Comparison of ENCODE assay signal across 9 mouse cellular contexts in genomic region chr2:120084593-120085361, GRCm38 (mm10). TPM values are rescaled to one million over a fixed set of nuclear protein-coding genes. Genes with fewer than 3 reads are reported as not detected.
DNase-seq lines count a peak whose midpoint lies in the region; ATAC-seq and TF ChIP-seq lines count a peak whose summit lies in the region.
"Had no signal": no experiment of that assay in that cellular context is flagged by ENCODE, and none has a peak within 500 bp of the region (broad histone marks: within the 10 kb centered on the region; RNA-seq: fewer than 3 reads in every experiment).

No protein-coding gene starts in this region.

- no peak for ATAC-seq in kidney, embryonic 15.5 days (replicated peaks; ENCODE audit: low FRiP score)
- ATAC-seq in liver, embryonic 14.5 days (ENCODE audit: insufficient read depth): no peak

- no peak for TF ChIP-seq EP300 in liver, embryonic 14.5 days (IDR thresholded peaks at IDR 0.05; ENCODE audit: low read depth)

- no peaks in the 10 kb centered on the region for H3K27me3 ChIP-seq in kidney, adult 2 months (replicated peaks; ENCODE audit: control insufficient read depth, insufficient read depth, low read length)
- H3K27me3 ChIP-seq in kidney, embryonic 15.5 days: 0 out of 2 replicates have a peak, but pooled peaks cover 2% of the 10 kb centered on the region
- peaks cover 16% of the 10 kb centered on the region; the same call in 1 of the 2 replicates for H3K27me3 ChIP-seq in heart, embryonic 10.5 days (ENCODE audit: insufficient read depth, poor library complexity, severe bottlenecking)
- H3K27me3 ChIP-seq in liver, embryonic 14.5 days (ENCODE audit: control insufficient read depth, insufficient read depth, low read length): no peaks in the 10 kb centered on the region
- H3K27me3 ChIP-seq: limb, embryonic 12.5 days had no signal

- no peaks in the 10 kb centered on the region for H3K36me3 ChIP-seq in kidney, adult 2 months (ENCODE audit: control insufficient read depth, insufficient read depth, low read length)
- 0 out of 2 replicates have a peak, but pooled peaks cover 2% of the 10 kb centered on the region for H3K36me3 ChIP-seq in kidney, embryonic 15.5 days
- H3K36me3 ChIP-seq in heart, embryonic 10.5 days: peaks cover 10% of the 10 kb centered on the region
- no peaks in the 10 kb centered on the region for H3K36me3 ChIP-seq in liver, embryonic 14.5 days (replicated peaks; ENCODE audit: control insufficient read depth, insufficient read depth, low read depth)
- H3K36me3 ChIP-seq: limb, embryonic 12.5 days had no signal

- no peak overlapping the region for H3K4me2 ChIP-seq in kidney, embryonic 15.5 days
- no peak overlapping the region for H3K4me2 ChIP-seq in liver, embryonic 14.5 days (ENCODE audit: low read depth)
- H3K4me2 ChIP-seq: limb, embryonic 12.5 days had no signal

- no peak overlapping the region for H3K4me3 ChIP-seq in kidney, adult 2 months (ENCODE audit: insufficient read depth, low read depth, low read length)
- no peak overlapping the region for H3K4me3 ChIP-seq in kidney, embryonic 15.5 days (replicated peaks)
- no peak overlapping the region for H3K4me3 ChIP-seq in heart, embryonic 10.5 days
- H3K4me3 ChIP-seq in liver, embryonic 14.5 days (ENCODE audit: insufficient read depth in 1 of 2, low read depth in 2 of 2, low read length in 2 of 2): no peak overlapping the region
- H3K4me3 ChIP-seq: limb, embryonic 12.5 days had no signal

- no peaks in the 10 kb centered on the region for H3K4me1 ChIP-seq in kidney, adult 2 months (ENCODE audit: control insufficient read depth, insufficient read depth, low read length)
- no peaks in the 10 kb centered on the region for H3K4me1 ChIP-seq in kidney, embryonic 15.5 days
- peaks cover 15% of the 10 kb centered on the region for H3K4me1 ChIP-seq in heart, embryonic 10.5 days
- H3K4me1 ChIP-seq in liver, embryonic 14.5 days (replicated peaks; ENCODE audit: control insufficient read depth in 2 of 2, insufficient read depth in 2 of 2, low read length in 1 of 2): no peaks in the 10 kb centered on the region
- H3K4me1 ChIP-seq: limb, embryonic 12.5 days had no signal

- H3K27ac ChIP-seq in kidney, adult 2 months (ENCODE audit: insufficient read depth, low read depth, low read length): no peak overlapping the region
- no peak overlapping the region for H3K27ac ChIP-seq in kidney, embryonic 15.5 days
- peak overlapping the region; percentile 63 for H3K27ac ChIP-seq in heart, embryonic 10.5 days
- H3K27ac ChIP-seq in liver, embryonic 14.5 days: no peak overlapping the region
- H3K27ac ChIP-seq: limb, embryonic 12.5 days had no signal

- peak; percentile 48 for DNase-seq in kidney, adult 2 months
- DNase-seq in Muller cell, postnatal 12 days (ENCODE audit: inconsistent ontology term): peak; percentile 26
- DNase-seq in heart, embryonic 10.5 days (ENCODE audit: low spot score): no peak
- peak in 1 of 3 experiments; percentile 12 for DNase-seq in liver, embryonic 14.5 days (ENCODE audit: low read depth in 3 of 3, low spot score in 3 of 3)
- peak; percentile 66 for DNase-seq in testis, postnatal 10 days (ENCODE audit: low spot score)
- DNase-seq in thymus, postnatal 4 days: no peak
- DNase-seq in thymus, adult 18-20 months: no peak

- WGBS in kidney, adult 2 months: 59% methylated on average over 14 of the region's 14 CpGs
- 70% methylated on average over 14 of the region's 14 CpGs for WGBS in kidney, embryonic 15.5 days
- WGBS in heart, embryonic 10.5 days: 62% methylated on average over 14 of the region's 14 CpGs
- 38% methylated on average over 14 of the region's 14 CpGs for WGBS in liver, embryonic 14.5 days (ENCODE audit: insufficient replicate concordance)

- no peaks in the 10 kb centered on the region for H3K9me3 ChIP-seq in kidney, embryonic 15.5 days (replicated peaks)
- no peaks in the 10 kb centered on the region for H3K9me3 ChIP-seq in heart, embryonic 10.5 days
- no peaks in the 10 kb centered on the region for H3K9me3 ChIP-seq in liver, embryonic 14.5 days (ENCODE audit: control insufficient read depth, low read length)
- H3K9me3 ChIP-seq: limb, embryonic 12.5 days had no signal

- no peak for TF ChIP-seq POLR2A in kidney, adult 2 months (IDR thresholded peaks at IDR 0.05; ENCODE audit: low read depth, low read length)

- no peak overlapping the region for H3K9ac ChIP-seq in kidney, embryonic 15.5 days
- no peak overlapping the region for H3K9ac ChIP-seq in liver, embryonic 14.5 days (replicated peaks)
- H3K9ac ChIP-seq: limb, embryonic 12.5 days had no signal

- TF ChIP-seq CTCF in kidney, adult 2 months (conservative IDR thresholded peaks at IDR 0.05; ENCODE audit: insufficient read depth, insufficient read length, low read depth, low read length): peak; percentile 65
- TF ChIP-seq CTCF in liver, embryonic 14.5 days (IDR thresholded peaks at IDR 0.05; ENCODE audit: low read depth): peak; percentile 40; the same call in 1 of the 2 replicates

RNA-seq across cellular contexts. Expression of gene Pla2g4b, which starts 51.6 kb away (rescaled TPM):
- polyA plus RNA-seq in kidney, adult 2 months (2012; rRNA removed): 1.6 and 1.8 TPM in 2 replicates
- polyA plus RNA-seq in kidney, embryonic 15.5 days (2015; fragmentation: Nextera tagmentation; extraction: Ambion mirVana): 1.8 and 2.6 TPM in 2 replicates
- polyA plus RNA-seq in heart, embryonic 10.5 days (2016; fragmentation: Nextera tagmentation; extraction: Ambion mirVana): 2.6 TPM in 2 replicates
- polyA plus RNA-seq in liver, embryonic 14.5 days (2012; rRNA removed): 1.1 and 1.3 TPM in 2 replicates
- 0.11 and 0.13 TPM in 2 replicates for polyA plus RNA-seq in liver, embryonic 14.5 days (2014; fragmentation: Nextera tagmentation; extraction: Ambion mirVana)

RNA-seq across cellular contexts. Expression of gene Gm28042, which starts 57.5 kb away (rescaled TPM):
- polyA plus RNA-seq in kidney, adult 2 months (2012; rRNA removed): 2.0 and 2.4 TPM in 2 replicates
- 2.9 and 3.3 TPM in 2 replicates for polyA plus RNA-seq in kidney, embryonic 15.5 days (2015; fragmentation: Nextera tagmentation; extraction: Ambion mirVana)
- 2.6 and 5.5 TPM in 2 replicates for polyA plus RNA-seq in heart, embryonic 10.5 days (2016; fragmentation: Nextera tagmentation; extraction: Ambion mirVana)
- 1.5 and 1.6 TPM in 2 replicates for polyA plus RNA-seq in liver, embryonic 14.5 days (2012; rRNA removed)
- polyA plus RNA-seq in liver, embryonic 14.5 days (2014; fragmentation: Nextera tagmentation; extraction: Ambion mirVana): 0.35 TPM in 1 of 2 replicates, not detected in the other

RNA-seq across cellular contexts. Expression of gene Jmjd7, which starts 57.5 kb away (rescaled TPM):
- 8.9 and 9.0 TPM in 2 replicates for polyA plus RNA-seq in kidney, adult 2 months (2012; rRNA removed)
- polyA plus RNA-seq in kidney, embryonic 15.5 days (2015; fragmentation: Nextera tagmentation; extraction: Ambion mirVana): 19.4 and 21.9 TPM in 2 replicates
- polyA plus RNA-seq in heart, embryonic 10.5 days (2016; fragmentation: Nextera tagmentation; extraction: Ambion mirVana): 16.8 and 17.6 TPM in 2 replicates
- polyA plus RNA-seq in liver, embryonic 14.5 days (2012; rRNA removed): 4.7 and 4.9 TPM in 2 replicates
- 5.0 and 6.9 TPM in 2 replicates for polyA plus RNA-seq in liver, embryonic 14.5 days (2014; fragmentation: Nextera tagmentation; extraction: Ambion mirVana)

Comparison
In these comparisons a context has a peak if more than half of its experiments do, and no peak if none do; other contexts are left out.
1. DNase-seq: peak in kidney, adult 2 months (single experiment), Muller cell, postnatal 12 days (single experiment) and testis, postnatal 10 days (single experiment); none in heart, embryonic 10.5 days (single experiment), thymus, postnatal 4 days (single experiment) and thymus, adult 18-20 months (0 of 2).